ENCODE assay signal across 7 mouse cellular contexts in the genomic region with DNA sequence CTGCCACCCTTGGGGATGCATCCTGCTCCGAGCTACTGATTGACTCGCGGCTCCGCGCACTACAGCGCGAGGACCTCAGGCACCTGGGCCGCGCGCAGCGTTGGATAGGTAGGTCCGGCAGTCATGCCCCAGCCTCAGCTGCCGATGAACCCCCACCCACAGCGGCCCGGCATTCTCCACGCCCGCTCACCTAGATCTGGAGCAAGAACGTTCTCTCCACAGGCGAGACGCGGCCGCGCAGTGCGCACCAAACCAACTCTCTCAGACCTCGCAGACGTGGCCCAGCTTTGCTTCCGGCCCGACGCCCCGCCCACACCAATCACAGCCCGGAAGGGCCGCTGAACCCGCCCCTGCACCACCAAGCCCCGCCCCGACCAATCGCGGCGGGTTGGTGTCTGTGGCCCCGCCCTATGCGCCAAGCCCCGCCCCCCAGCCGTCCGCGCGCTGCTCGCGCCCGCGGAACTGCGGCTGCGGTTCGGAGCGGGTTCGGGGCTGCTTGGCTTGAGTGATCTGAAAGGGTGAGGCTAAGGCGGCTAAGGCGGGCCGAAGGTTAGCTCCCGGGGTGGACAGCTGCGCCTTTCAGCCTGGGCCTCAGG. TPM values are rescaled to one million over a fixed set of nuclear protein-coding genes. Genes with fewer than 3 reads are reported as not detected.
DNase-seq lines count a peak whose midpoint lies in the region; ATAC-seq and TF ChIP-seq lines count a peak whose summit lies in the region.

A gene (minus strand): TSS at position 303 of the 596 bp plus-strand sequence.
A gene (plus strand): TSS at position 452 of the 596 bp plus-strand sequence.

- H3K4me2 ChIP-seq in intestine, postnatal 0 days (replicated peaks; ENCODE audit: low read depth) = peak within 1 kb of the TSS; percentile 100
- peak within 1 kb of the TSS; percentile 99 for H3K4me2 ChIP-seq in midbrain, embryonic 12.5 days (replicated peaks)

- H3K4me3 ChIP-seq in intestine, postnatal 0 days (ENCODE audit: low read depth, low read length) = peak within 1 kb of the TSS; percentile 62
- peak within 1 kb of the TSS; percentile 82 for H3K4me3 ChIP-seq in midbrain, embryonic 12.5 days
- peak within 1 kb of the TSS; percentile 95 for H3K4me3 ChIP-seq in small intestine, adult 2 months (ENCODE audit: low read depth, low read length)

- no peaks in the 10 kb centered on the region for H3K27me3 ChIP-seq in intestine, postnatal 0 days (replicated peaks; ENCODE audit: control insufficient read depth, insufficient read depth, low read length)
- H3K27me3 ChIP-seq in midbrain, embryonic 12.5 days = no peaks in the 10 kb centered on the region
- no peaks in the 10 kb centered on the region for H3K27me3 ChIP-seq in small intestine, adult 2 months (ENCODE audit: control insufficient read depth, insufficient read depth, low read length)

- peaks cover 17% of the 10 kb centered on the region for H3K36me3 ChIP-seq in intestine, postnatal 0 days (ENCODE audit: control insufficient read depth, insufficient read depth)
- peaks cover 13% of the 10 kb centered on the region for H3K36me3 ChIP-seq in midbrain, embryonic 12.5 days
- peaks cover 15% of the 10 kb centered on the region for H3K36me3 ChIP-seq in small intestine, adult 2 months (ENCODE audit: control insufficient read depth, insufficient read depth, low read length)

- no peak for TF ChIP-seq CTCF in intestine, postnatal 0 days (IDR thresholded peaks at IDR 0.05; ENCODE audit: low read depth)
- no peak for TF ChIP-seq CTCF in small intestine, adult 2 months (IDR thresholded peaks at IDR 0.05; ENCODE audit: extremely low read depth, insufficient read length, insufficient replicate concordance, low read depth, low read length)

- H3K9me3 ChIP-seq in intestine, postnatal 0 days (ENCODE audit: control insufficient read depth) = no peaks in the 10 kb centered on the region
- H3K9me3 ChIP-seq in midbrain, embryonic 12.5 days = no peaks in the 10 kb centered on the region

- TF ChIP-seq POLR2A in small intestine, adult 2 months (IDR thresholded peaks at IDR 0.05; ENCODE audit: low read depth, low read length) = peak; percentile 97

- H3K9ac ChIP-seq in intestine, postnatal 0 days (ENCODE audit: low read depth, low read length) = peak within 1 kb of the TSS; percentile 64
- peak within 1 kb of the TSS; percentile 69 for H3K9ac ChIP-seq in midbrain, embryonic 12.5 days (replicated peaks)

- DNase-seq in adrenal gland, adult 2 months = peak; percentile 98
- peak; percentile 90 for DNase-seq in embryo, embryonic 11.5 days (ENCODE audit: low read depth, low spot score)
- peak; percentile 94 to 98 for DNase-seq in gastrocnemius, postnatal 4 days (ENCODE audit: low spot score in 2 of 2)
- peak; percentile 97 for DNase-seq in left cerebral cortex, postnatal 4 days

- intact Hi-C loops in left cerebral cortex, postnatal 4 days (cut with DNase I) = no loop called here

- H3K27ac ChIP-seq in intestine, postnatal 0 days (ENCODE audit: low read depth, low read length) = peak within 1 kb of the TSS; percentile 88
- H3K27ac ChIP-seq in midbrain, embryonic 12.5 days (replicated peaks) = peak within 1 kb of the TSS; percentile 61
- peak within 1 kb of the TSS; percentile 83 for H3K27ac ChIP-seq in small intestine, adult 2 months (ENCODE audit: insufficient read depth, low read depth, low read length)

- 0 out of 2 replicates have a peak, but pooled peaks cover 10% of the 10 kb centered on the region for H3K4me1 ChIP-seq in intestine, postnatal 0 days (replicated peaks; ENCODE audit: control insufficient read depth, insufficient read depth, low read length)
- peaks cover 15% of the 10 kb centered on the region for H3K4me1 ChIP-seq in midbrain, embryonic 12.5 days
- H3K4me1 ChIP-seq in small intestine, adult 2 months (ENCODE audit: control insufficient read depth, insufficient read depth, insufficient read length, low read length) = peaks cover 13% of the 10 kb centered on the region

- ATAC-seq in intestine, postnatal 0 days = peak; percentile 94
- ATAC-seq in midbrain, embryonic 12.5 days (ENCODE audit: low FRiP score, low read depth) = peak; percentile 98

- under 1% methylated on average over 58 of the region's 59 CpGs for WGBS in intestine, postnatal 0 days
- under 1% methylated on average over 59 of the region's 59 CpGs for WGBS in midbrain, embryonic 12.5 days
- WGBS in small intestine, adult 2 months = under 1% methylated on average over 59 of the region's 59 CpGs

RNA-seq across cellular contexts. Expression of the first gene that starts in this region (rescaled TPM):
- 10 to 100 TPM; 20.8 to 52.6 TPM for total RNA-seq in adrenal gland, adult 2 months (2021)
- polyA plus RNA-seq in adrenal gland, adult 2 months (2012; rRNA removed) = 2.9 and 3.9 TPM in 2 replicates
- 10 to 100 TPM; 14.3 to 17.3 TPM for total RNA-seq in gastrocnemius, postnatal 4 days (2021)
- polyA plus RNA-seq in intestine, postnatal 0 days (2015; fragmentation: Nextera tagmentation; extraction: Ambion mirVana) = 84.4 and 85.0 TPM in 2 replicates
- total RNA-seq in left cerebral cortex, postnatal 4 days (2021) = 10 to 100 TPM; 30.5 to 31.6 TPM
- 38.8 and 40.3 TPM in 2 replicates for polyA plus RNA-seq in midbrain, embryonic 12.5 days (2016; fragmentation: Nextera tagmentation; extraction: Ambion mirVana)
- polyA plus RNA-seq in small intestine, adult 2 months (2012; rRNA removed) = 2.5 and 6.4 TPM in 2 replicates

RNA-seq across cellular contexts. Expression of the second gene that starts in this region (rescaled TPM):
- total RNA-seq in adrenal gland, adult 2 months (2021) = 1 to 10 TPM; 3.9 to 8.0 TPM
- polyA plus RNA-seq in adrenal gland, adult 2 months (2012; rRNA removed) = 5.6 and 16.8 TPM in 2 replicates
- total RNA-seq in gastrocnemius, postnatal 4 days (2021) = under 1 TPM; 0.47 to 0.52 TPM
- 5.8 and 6.5 TPM in 2 replicates for polyA plus RNA-seq in intestine, postnatal 0 days (2015; fragmentation: Nextera tagmentation; extraction: Ambion mirVana)
- total RNA-seq in left cerebral cortex, postnatal 4 days (2021) = 10 to 100 TPM; 13.9 to 16.8 TPM
- 4.0 and 4.3 TPM in 2 replicates for polyA plus RNA-seq in midbrain, embryonic 12.5 days (2016; fragmentation: Nextera tagmentation; extraction: Ambion mirVana)
- polyA plus RNA-seq in small intestine, adult 2 months (2012; rRNA removed) = 1.0 and 1.1 TPM in 2 replicates

Comparison
In these comparisons a context has a peak if more than half of its experiments do, and no peak if none do; other contexts are left out.
1. Peak in every context shown above with its lines: DNase-seq, ATAC-seq, H3K4me3 ChIP-seq and H3K27ac ChIP-seq.